Mouse (Mus musculus): ENCODE data around the gene Ggt5.

GRCm38 (mm10) chr10:75561071-75561654 lies 28.0 kb upstream of the Ggt5 start, which contains the start of gene Ggt1:
- TF ChIP-seq CTCF (IDR thresholded peaks at IDR 0.05; ENCODE audit: low read depth) (no peak), EP300 (IDR thresholded peaks at IDR 0.05; ENCODE audit: low read depth) (no peak)
